Mouse (Mus musculus) c-Kit-negative CD71-positive TER-119-positive erythroid progenitor cells, embryonic 14.5 days (primary cell): ENCODE results near the gene Sp9.

ENCODE experiments used
- DNase-seq: peaks from one replicate; pipeline ENCODE4 v3.0.0-alpha.2; 2013; ENCODE audit warnings: low read depth, low spot score

The Sp9 gene

DNA sequence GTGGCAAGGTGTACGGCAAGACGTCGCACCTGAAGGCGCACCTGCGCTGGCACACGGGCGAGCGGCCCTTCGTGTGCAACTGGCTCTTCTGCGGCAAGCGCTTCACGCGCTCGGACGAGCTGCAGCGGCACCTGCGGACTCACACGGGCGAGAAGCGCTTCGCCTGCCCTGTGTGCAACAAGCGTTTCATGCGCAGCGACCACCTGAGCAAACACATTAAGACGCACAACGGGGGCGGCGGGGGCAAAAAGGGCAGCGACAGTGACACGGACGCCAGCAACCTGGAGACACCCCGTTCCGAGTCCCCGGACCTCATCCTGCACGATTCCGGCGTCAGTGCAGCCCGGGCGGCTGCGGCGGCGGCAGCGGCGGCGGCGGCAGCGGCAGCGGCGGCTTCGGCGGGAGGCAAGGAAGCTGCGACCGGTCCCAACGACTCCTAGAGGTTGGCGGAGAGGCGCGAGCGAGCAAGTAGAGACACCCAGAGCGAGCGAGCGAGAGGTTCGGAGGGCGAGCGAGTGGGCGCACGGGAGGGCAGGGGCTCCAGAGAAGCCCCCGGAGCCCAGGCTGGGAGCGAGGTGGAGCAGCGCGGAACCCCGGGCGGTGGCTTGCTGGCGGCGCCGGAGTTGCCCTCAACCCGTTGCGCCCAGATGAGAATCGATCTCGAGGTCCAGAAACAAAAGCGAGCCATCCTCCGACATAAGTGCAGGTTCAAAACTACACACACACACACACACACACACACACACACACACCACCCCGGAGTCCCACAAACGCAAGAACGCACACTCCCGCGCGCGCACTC lies 2.6 kb downstream of the Sp9 start:
- DNase-seq, result no peak

DNA sequence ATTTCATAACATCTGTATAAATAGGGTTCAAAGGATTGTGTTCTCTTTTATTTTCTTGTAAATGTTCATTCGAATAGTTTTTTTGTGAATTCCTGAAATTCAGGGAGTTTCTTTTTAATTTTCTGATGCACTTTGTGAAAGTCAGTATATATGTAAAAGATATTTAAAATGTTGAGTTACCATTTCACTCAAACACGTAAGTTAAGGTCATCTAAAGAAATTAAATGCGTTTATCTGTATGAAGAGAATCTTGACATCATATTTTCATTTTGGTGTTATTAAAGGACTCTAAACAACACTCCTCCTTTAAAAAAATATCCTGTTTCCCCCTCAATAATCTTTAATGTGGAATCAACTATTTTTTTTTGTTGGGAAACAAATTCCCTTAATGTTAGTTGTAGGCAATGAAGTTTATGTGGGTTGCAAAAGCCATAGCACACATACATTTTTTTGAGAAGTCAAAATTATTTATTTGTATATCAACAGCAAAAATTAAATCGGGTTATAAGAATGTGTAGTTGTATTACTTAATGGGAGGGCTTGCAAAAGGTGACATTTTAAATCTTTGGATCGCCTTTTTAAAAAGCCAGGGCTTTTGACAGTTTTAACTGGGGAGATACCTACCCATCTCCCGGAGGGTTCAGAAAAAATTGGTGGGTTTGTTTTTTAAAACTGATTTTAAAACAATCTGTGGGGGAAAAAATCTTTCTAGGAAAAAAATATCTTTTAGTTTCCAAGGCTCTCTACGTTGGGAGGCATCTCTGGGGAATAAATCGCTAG lies 3.7 kb downstream of the Sp9 start:
- no peak for DNase-seq

DNA sequence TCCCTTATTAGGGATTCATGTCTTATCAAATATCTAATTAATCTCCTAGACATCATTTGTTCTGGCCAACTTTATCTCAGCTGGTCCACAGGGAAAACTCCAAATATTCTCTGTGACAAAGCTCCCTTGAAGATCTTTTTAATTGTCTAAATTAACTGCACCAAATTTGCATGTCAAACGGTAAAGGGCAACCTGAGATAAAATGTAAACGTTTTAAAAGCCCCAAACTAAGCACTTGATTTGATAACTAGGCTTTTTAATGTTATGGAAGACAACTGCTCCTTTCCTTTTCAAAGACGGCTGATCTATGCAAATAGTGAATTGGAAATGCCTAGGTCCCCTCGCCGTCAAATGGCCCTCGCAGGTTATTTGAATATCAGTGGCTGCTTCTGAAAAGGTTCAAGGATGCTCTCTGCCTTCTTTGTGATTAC lies 4.4 kb downstream of the Sp9 start:
- DNase-seq, result no peak

DNA sequence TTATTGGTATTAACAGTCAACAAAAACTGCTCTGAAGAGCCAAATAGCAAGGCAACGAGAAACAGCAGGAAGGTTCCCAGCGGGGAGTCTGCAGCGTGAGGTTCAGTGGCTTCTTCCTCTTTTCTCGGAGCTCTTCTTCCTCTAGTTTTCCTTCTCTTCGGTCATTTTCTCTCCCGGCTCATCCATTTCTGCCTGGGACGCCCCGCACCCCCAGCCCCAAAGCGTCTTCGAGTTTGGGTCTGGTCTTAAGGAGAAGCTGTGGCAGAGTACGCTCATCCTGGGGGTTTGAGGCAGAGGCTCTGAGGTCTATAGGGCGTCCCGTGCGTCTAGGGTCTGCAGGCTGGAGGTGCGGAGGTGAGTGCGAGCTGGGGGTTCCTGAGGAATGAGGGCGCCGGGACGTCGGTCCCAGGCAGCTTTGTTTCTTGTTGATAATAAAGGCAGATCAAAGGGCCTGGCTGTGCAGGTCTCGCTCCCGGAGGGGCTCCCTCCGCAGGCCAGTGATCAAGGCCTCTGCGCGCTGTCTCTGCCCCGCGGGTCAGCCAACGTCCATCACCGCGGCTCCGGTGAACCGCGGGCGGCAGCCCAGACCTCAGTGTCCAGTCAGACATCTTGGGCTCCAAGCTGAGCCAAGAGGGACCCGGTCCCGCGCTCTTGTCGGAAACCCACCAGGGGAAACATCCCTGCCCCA lies 5.4 kb downstream of the Sp9 start:
- no peak for DNase-seq

DNA sequence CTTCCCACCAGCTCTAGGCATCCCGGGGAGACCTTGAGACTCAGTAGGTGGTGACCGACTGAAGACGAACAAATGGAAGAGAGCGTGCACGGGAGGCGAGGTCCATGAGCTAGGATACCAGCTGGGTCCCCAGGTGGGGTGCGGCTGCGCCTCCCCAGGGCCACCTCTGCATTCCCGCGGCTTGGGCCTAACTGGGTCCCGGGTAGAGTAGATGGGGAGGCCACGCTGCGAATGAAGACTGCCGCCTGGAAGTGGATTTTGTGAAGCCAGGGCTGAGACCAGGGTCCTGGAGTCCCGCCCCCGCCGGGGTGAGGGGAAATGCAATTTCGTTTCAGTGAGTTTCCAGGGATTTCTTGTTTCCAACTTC lies 6.0 kb downstream of the Sp9 start:
- DNase-seq, result no peak

DNA sequence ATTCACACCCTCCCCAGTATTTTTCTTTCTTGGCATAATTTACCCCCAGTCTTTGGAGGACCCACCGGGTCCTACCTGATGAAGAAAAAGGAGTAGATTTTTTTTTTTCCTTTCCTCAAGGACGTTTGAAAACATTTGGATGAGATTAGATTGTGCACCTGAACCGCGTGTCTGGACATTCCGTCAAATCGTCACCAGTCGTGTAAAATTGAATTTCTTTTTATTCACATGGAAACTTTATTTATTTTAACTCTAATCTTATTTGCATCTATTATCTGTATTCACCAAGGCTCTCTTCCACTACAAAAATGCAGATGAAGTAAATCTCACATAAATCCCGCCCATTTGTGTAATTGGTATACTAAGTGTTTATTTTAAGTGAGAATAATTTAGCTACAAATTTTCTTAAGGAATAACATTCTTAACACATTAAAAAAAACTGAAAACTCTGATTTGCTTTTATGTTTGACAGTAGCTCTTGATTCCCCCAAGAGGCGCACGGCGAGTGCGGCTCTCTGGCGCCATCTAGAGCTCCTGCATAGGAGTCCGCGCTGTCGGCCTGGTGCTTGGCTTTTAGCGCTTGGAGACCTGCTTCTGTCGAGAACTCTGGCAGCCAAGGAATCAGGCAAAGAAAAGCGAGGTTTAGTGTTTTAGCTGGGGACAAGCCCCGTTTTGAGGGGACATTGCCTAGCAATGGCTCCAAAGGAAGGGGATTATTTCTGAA lies 6.6 kb downstream of the Sp9 start:
- peak; percentile 58 for DNase-seq

DNA sequence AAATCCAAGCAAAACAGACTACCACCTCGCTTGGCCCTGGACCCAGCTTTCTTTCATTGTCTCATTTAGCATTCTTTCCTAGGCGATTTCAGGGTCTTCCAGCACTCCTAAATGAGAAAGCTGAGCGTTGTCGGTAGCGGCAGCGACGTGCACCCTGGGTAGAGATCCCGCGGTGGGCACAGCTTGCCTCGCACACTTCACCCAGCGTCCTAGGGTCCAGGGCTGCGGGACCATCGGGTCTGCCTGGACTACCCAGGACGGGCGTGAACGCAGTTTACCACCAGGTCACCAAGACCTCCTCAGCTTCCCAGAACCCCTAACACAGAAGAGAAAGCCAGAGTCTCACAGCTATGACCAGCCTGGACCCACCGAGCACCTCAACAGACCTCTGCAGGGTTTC lies 7.1 kb downstream of the Sp9 start:
- DNase-seq, result no peak

DNA sequence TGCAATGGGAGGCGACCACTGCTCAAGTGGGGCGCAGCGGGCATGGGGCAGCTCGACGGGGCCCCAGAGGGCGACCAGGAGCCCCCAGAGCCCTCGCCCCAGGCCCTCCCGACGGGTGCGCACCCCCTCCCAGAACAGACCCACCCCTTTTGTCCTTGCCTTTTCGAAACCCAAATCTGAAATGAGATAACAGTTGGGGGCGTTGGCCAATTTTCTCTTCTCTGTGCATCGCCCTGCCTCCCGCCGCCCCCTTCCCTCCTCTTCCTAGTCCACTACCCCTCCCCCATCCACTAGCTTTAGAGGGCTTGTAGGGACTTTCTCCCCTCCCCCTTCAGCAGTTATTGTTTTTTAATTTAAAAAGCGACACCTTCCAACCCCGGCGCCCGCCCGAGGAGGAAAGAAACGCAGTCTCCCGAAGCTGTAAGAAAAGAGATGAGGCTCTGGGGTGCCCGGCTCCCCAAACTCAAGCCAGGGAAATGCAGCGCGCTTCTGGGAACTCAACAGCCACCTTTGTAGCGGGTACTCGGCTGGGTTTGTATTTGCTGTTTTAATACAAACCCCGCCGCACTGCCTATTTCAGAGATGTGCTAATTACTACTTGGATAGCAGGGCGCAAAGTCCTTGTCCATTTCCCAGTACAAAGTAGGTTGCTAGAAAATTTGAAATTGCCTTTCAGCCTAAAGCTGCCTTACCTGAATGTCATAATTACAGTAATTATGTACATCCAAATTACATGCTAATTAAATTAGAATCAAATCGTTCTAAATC lies 7.7 kb downstream of the Sp9 start:
- no peak for DNase-seq

DNA sequence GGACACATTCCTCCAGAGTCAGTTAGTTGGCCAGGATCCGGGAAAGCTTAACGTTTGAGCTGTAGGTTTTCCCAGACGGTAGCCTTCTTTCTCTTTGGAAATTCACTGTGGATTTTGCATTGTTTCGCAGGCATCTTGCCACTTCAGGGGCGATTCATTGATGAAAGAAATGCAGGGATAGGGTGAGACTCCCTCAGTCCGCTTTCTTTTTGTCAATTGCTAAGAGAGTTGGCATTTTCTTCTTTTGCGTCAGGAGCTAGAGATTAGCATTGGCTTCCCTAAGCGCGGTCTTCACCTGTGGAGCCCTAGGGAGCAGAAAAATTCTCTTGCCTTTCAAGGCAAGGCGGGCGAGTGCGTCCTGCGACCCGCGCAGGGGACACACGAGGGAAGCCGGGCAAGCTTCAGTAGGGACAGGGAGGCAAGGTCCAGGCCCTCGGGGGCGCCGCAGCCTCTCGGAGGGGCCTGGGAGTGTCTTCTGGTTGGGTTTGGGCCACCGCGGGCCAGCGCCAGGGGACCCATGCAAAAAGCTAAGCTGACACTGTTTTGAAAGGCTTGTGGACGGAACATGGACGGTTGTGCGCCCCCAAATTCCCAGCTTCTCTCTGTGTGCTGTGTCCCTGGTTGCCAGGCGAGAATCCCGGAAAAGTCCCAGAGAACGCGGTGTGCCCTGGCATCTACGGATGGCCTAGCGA lies 8.8 kb downstream of the Sp9 start:
- DNase-seq, result no peak

DNA sequence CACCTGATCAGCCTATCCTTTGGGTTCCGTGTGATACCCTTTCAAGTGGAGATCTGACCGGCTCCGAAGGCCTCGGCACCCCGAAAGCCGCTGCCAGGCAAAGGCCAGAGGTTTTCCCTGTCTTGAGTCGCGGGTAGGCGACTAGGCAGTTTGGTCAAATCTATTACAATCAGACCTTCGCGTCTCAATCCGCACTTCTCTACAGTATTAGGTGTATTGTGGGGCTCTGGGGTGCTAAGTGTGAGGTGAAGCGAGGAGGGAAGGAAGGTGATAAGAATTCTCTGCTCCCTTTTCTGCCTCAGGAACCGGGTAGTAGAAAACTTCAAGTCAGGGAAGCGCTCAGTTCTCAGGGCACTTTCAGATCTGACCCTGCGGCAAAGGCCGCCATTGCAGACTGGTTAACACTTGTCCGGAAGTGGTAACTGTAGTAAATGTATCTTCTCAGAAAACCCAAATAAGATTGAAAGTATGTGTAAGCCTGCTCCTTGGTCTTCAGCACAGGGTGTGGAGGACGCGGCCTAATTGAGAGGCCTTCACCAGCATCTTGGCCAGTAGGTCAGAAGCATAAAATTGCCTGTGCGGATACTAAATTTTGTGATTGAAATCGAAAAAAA lies 9.4 kb downstream of the Sp9 start:
- DNase-seq, result no peak

DNA sequence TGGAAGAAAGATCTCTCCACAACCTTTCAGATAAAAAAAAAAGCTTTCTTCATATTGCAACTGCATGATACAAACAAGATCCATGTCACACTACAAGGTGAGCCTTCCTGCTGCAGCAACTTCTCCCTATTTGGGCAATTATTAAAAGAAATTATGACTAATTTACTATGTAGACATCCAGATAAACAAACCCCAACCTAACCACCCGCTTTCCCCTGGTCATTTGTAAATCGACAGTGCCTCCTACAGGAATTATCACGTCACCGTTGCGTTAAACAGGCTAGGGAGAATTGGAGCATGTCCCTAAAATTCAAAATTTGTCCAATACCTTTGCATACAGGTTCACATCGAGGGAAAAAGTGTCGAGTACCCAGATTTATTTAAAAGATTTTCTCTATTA lies 10.0 kb downstream of the Sp9 start:
- DNase-seq, result no peak

DNA sequence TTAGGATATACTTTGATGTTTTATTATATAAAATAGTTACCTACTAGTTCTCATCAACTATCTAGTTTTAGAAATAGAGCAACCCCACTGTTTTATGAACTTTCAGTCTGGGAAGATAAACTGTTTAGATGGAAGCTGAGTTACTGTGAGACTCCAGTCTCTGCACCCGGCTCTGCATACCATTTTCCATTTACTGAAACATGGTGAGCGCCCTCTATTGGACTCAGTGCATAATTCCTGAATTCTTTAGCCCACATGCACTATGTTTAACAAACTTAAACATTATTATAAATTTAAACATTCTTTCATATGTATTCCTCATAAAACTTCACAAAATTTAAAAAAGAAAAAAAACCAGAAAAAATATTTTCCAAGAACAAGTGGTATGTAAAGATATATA lies 13.9 kb downstream of the Sp9 start:
- DNase-seq, result no peak

DNA sequence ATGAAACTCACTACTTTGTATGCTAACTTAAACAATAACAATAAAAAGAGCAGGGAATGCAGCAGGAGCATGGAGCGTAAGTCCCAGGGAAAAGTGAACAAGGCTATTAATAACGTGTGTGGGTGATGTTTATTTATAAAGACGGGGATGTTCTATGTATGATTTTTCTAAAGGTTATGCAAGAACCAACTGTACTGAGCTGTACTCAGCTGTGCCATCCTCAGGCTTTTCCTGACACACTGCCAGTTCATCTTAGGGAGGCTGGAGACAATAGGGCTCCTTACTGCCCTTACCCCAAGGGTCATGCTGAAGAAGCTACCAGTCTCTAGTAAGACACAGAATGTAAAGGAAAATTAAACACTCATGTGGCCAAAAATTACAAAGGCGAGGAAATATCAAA lies 19.4 kb downstream of the Sp9 start:
- DNase-seq, result no peak

DNA sequence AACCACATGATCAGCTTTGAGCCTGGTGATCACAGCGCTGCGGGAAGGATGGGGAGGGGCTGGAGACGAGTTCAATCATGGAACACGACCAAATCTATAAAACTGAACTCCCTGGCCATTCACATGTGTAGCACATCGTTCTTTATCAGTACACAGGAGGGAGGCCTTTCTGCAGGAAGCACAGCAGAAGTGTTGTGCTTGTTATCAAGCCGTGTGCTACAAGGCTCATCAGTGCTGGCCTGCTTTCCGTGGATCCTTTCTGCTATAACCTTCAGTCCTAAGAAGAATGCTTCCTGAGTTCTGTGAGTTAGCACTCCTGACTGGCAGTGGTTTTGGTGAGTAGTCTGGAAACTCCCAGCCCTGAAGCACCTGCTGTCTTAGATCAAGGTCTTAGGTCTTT lies 23.3 kb downstream of the Sp9 start:
- no peak for DNase-seq

DNA sequence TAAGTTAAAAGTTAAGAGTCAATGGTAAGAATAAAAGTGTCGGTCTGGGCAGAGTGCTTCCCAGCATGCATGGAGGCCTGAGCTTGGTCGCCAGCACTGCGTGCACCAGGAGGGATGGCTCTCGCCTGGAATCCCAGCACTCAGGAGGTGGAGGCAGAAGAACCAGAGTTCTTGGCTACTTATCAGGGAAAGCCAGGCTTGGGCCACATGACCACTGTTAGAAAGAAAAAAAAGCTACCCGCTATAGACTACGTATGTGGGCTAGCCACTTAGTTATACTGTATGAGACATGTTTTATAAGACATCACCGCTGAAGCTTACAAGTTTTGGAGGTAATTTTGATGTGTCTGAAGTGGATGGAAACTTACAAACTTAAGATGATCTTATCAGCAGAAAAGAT lies 26.4 kb downstream of the Sp9 start:
- DNase-seq, result no peak

DNA sequence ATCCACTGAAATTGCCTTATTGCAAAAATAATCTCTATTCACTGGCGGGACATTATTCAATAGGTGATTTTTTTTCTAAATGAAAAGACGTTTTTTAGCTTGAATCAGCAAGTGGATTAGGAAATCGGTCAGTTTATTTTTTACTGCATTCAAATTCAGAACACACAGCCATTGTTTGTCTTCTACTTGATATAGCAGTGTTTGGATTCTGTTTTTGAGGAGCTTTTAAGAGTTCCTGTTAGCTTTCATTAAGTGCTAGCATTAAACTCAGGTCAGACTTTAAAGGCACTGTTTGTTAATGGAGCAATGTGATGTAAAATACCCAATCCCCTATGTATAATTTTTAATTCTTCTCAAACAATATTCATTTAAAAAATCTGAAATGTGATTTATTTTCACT lies 27.1 kb downstream of the Sp9 start:
- DNase-seq, result no peak

DNA sequence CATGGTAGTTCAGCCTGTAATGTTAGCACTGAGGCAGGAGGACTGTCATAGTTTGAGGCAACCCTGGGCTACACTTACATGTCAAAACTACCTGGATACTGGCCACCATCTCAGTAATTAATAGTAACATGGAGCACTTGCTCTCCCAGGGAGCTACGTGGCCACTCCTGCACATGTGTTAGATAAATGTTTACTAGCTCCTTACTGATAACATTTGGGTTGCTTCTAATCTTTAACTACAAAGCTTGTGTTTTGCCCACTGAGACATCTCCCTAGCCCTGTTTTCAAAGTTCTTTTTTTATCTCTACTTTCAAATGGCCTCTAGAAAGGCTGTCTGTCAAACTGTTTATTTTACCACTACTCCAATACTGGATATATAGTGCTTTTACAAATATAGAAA lies 30.3 kb downstream of the Sp9 start:
- no peak for DNase-seq

DNA sequence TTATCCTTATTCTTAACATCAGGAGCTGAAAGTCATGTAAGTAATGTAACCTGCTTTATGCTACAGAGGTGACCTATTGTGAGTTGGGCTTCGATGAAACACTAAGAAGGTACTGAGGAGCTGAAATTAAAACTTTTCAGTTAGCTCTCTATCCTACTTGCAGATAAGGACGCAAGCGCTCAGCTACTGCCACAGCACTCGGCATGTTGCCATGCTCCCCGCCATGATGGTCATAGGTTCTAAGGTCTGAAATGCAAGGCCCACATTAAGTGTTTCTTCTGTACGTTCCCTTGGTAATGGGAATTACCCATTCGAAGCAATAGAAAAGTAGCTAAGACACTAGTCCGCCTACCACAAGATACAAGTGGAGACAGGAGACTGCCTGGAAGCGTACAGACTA lies 31.0 kb downstream of the Sp9 start:
- DNase-seq, result no peak

DNA sequence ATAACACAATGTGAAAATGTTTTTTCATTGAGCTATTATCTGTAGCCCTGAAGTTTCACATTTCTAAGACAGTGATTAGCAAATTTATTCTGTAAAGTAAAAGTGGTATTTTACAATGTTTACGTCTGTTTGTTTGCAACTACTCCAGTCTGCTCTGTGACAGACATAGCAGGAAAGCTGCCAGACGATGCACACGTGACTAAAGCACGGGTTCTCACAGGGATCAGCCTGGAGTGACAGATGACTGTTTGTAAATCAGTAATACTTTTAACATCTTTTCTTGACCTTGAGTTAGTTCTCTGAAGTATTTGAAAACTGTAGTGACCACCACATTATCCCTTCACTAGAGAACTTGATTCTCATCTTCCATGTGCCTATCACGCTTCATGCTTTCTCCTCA lies 32.8 kb downstream of the Sp9 start:
- no peak for DNase-seq

DNA sequence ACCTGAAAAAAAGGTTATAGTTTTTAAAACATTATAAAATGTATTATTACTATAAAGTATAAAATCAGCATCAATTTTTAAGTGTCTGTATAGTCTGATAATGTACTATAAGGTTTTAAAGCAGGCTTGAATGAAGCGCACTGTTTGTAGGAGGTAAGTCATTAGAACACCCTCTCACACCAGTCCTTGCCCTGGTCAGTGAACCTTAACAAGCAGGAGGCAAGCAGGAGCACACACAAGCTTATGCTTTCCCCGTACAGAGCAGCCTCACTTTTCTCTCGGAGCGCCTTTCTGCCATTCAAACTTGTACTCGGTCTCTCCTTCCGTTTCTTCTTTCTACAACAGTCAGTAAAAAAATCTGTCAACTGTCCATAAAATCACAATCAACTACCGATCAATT lies 34.3 kb downstream of the Sp9 start:
- no peak for DNase-seq
